Mouse (Mus musculus) ES-E14 (cell line): ENCODE results near the gene Hist1h3c.

Experiments used
- HCFC1 ChIP-seq: IDR thresholded peaks from 2 replicates; pipeline ENCODE4 v1.6.1; 2012; ENCODE audit warnings: low read length, inconsistent platforms, borderline replicate concordance; ENCODE audit not compliant: insufficient read depth
- ZC3H11A ChIP-seq: IDR thresholded peaks from 2 replicates; pipeline ENCODE4 v1.6.1; 2012; ENCODE audit warnings: low read depth, mild to moderate bottlenecking, inconsistent platforms, low read length, borderline replicate concordance
- ZNF384 ChIP-seq: IDR thresholded peaks from 2 replicates; pipeline ENCODE4 v1.6.1; 2012; ENCODE audit warnings: low read depth, low read length, inconsistent platforms

GRCm38 (mm10) chr13:23779025-23779424 is 33.6 kb upstream of the Hist1h3c start:
- TF ChIP-seq HCFC1 (no peak), ZNF384 (no peak), ZC3H11A (no peak)
